Mouse (Mus musculus): ENCODE measurements around the gene Oxld1.

DNA sequence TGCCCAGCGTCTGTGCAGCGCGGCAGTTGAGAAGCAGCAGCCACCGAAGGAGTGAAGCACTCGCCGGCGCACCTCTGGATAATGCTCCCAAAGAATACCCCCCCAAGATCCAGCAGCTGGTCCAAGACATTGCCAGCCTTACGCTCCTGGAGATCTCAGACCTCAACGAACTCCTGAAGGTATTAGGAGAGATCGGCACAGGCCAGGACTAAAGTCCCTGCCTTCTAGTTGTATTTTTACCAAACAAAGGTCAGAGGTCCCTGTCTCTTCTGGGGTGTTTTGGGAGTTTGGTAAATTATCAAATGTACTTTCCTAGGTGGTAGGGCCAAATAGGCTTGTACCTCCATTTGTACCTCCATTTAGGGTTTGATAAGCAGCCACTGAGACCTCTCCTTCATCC is 27.4 kb upstream of the Oxld1 start:
- TF ChIP-seq CTCF (IDR thresholded peaks at IDR 0.05; ENCODE audit: extremely low read depth, insufficient read length, insufficient replicate concordance, low read depth, low read length) = no peak
- no peak for TF ChIP-seq POLR2A (IDR thresholded peaks at IDR 0.05; ENCODE audit: low read depth, low read length)
